Mouse (Mus musculus): Measurements from ENCODE around the gene Sfta2. TPM values are rescaled to one million over a fixed set of nuclear protein-coding genes. Genes with fewer than 3 reads are reported as not detected.
A peak's percentile ranks its signal among the peaks of the same experiment; 100 is the strongest.

Sfta2 gene
- polyA plus RNA-seq, 1 experiment from 2014 or later = not detected

- no peak for ATAC-seq
- no peak overlapping the region for H3K27ac ChIP-seq (ENCODE audit: low read length)
These were observed 33.6 kb upstream of the Sfta2 start for GRCm38 (mm10) chr17:35567767-35568166.

GRCm38 (mm10) chr17:35569091-35569944, 32.0 kb upstream of the Sfta2 start:
- ATAC-seq = peak; percentile 59
- 3% methylated on average over 28 of the region's 28 CpGs for WGBS

More at GRCm38 (mm10) chr17:35567767-35568166, 33.6 kb upstream of the Sfta2 start:
- H3K9ac ChIP-seq (replicated peaks; ENCODE audit: low read depth, low read length) = no peak overlapping the region
- H3K36me3 ChIP-seq (ENCODE audit: control insufficient read depth, insufficient read depth) = no peaks in the 10 kb centered on the region
- WGBS = 23% methylated on average over 9 of the region's 9 CpGs
- no peaks in the 10 kb centered on the region for H3K9me3 ChIP-seq (ENCODE audit: control insufficient read depth, low read length)
- H3K27me3 ChIP-seq (replicated peaks; ENCODE audit: control insufficient read depth, insufficient read depth, low read length) = 0 out of 2 replicates have a peak, but pooled peaks cover 5% of the 10 kb centered on the region
- H3K4me3 ChIP-seq (replicated peaks; ENCODE audit: low read length) = no peak overlapping the region
- no peak overlapping the region for H3K4me2 ChIP-seq (ENCODE audit: low read length)
- H3K4me1 ChIP-seq (replicated peaks; ENCODE audit: control insufficient read depth, insufficient read depth, low read length) = peaks cover 10% of the 10 kb centered on the region

GRCm38 (mm10) chr17:35570836-35571235, 30.5 kb upstream of the Sfta2 start:
- H3K9me3 ChIP-seq (ENCODE audit: control insufficient read depth, low read length) = no peaks in the 10 kb centered on the region
- peaks cover 10% of the 10 kb centered on the region for H3K4me1 ChIP-seq (replicated peaks; ENCODE audit: control insufficient read depth, insufficient read depth, low read length)
- H3K27me3 ChIP-seq (replicated peaks; ENCODE audit: control insufficient read depth, insufficient read depth, low read length) = 0 out of 2 replicates have a peak, but pooled peaks cover 5% of the 10 kb centered on the region
- no peak for ATAC-seq
- 67% methylated on average over 14 of the region's 14 CpGs for WGBS
- no peak overlapping the region for H3K27ac ChIP-seq (ENCODE audit: low read length)
- no peak overlapping the region for H3K4me3 ChIP-seq (replicated peaks; ENCODE audit: low read length)
- no peak overlapping the region for H3K9ac ChIP-seq (replicated peaks; ENCODE audit: low read depth, low read length)
- no peak overlapping the region for H3K4me2 ChIP-seq (ENCODE audit: low read length)
- H3K36me3 ChIP-seq (ENCODE audit: control insufficient read depth, insufficient read depth) = no peaks in the 10 kb centered on the region

More at GRCm38 (mm10) chr17:35569091-35569944, 32.0 kb upstream of the Sfta2 start:
- Histone ChIP-seq H3K9ac (replicated peaks; ENCODE audit: low read depth, low read length) (peak overlapping the region; percentile 49), H3K9me3 (ENCODE audit: control insufficient read depth, low read length) (no peaks in the 10 kb centered on the region), H3K36me3 (ENCODE audit: control insufficient read depth, insufficient read depth) (no peaks in the 10 kb centered on the region), H3K4me1 (replicated peaks; ENCODE audit: control insufficient read depth, insufficient read depth, low read length) (peaks cover 10% of the 10 kb centered on the region), H3K4me3 (replicated peaks; ENCODE audit: low read length) (peak overlapping the region; percentile 34), H3K27ac (ENCODE audit: low read length) (no peak overlapping the region), H3K27me3 (replicated peaks; ENCODE audit: control insufficient read depth, insufficient read depth, low read length) (0 out of 2 replicates have a peak, but pooled peaks cover 5% of the 10 kb centered on the region), H3K4me2 (ENCODE audit: low read length) (peak overlapping the region; percentile 62)

DNA sequence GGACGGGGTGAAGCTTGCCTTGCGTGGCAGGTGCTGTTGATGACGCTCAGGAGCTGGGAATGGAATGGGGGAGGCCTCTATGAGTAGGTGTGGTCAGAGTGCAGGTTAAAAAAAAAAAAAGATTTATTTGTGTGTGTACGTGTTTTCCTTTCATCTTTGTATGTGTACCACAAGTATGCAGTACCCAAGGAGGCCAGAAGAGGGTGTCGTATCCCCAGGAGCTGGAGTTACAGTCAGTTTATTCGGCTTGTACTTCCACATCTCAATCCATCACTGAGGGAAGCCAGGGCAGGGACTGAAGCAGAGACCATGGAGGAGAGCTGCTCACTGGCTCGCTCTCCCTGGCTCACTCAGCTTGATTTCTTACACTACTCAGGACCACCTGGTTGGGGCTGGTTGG, 29.9 kb upstream of the Sfta2 start:
- no peaks in the 10 kb centered on the region for H3K9me3 ChIP-seq (ENCODE audit: control insufficient read depth, low read length)
- no peak overlapping the region for H3K4me2 ChIP-seq (ENCODE audit: low read length)
- H3K4me3 ChIP-seq (replicated peaks; ENCODE audit: low read length) = no peak overlapping the region
- ATAC-seq = no peak
- 97% methylated on average over 7 of the region's 7 CpGs for WGBS
- H3K27me3 ChIP-seq (replicated peaks; ENCODE audit: control insufficient read depth, insufficient read depth, low read length) = 0 out of 2 replicates have a peak, but pooled peaks cover 5% of the 10 kb centered on the region
- no peak overlapping the region for H3K27ac ChIP-seq (ENCODE audit: low read length)
- no peaks in the 10 kb centered on the region for H3K36me3 ChIP-seq (ENCODE audit: control insufficient read depth, insufficient read depth)
- peaks cover 10% of the 10 kb centered on the region for H3K4me1 ChIP-seq (replicated peaks; ENCODE audit: control insufficient read depth, insufficient read depth, low read length)
- H3K9ac ChIP-seq (replicated peaks; ENCODE audit: low read depth, low read length) = no peak overlapping the region

DNA sequence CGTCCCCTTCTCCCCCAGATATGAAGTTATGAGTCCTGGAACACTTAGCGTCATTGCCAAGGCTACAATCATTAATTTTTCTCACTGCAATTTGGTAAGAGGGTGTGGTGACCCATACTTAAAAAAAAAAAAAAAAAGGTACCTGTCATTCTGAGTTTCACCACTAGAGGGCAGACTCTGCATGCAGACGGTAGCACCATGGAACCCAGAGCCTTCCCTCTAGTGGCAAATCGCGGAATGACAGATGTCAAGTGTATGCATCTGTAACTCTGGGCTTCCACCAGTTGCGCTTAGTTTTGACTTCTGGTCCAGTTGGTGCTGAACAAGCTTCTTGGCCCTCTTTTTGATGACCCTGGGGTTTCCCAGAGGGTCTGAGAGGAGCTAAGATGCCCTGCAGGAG, 23.1 kb upstream of the Sfta2 start:
- Histone ChIP-seq H3K4me1 (replicated peaks; ENCODE audit: control insufficient read depth, insufficient read depth, low read length) (no peaks in the 10 kb centered on the region), H3K27ac (ENCODE audit: low read length) (no peak overlapping the region), H3K36me3 (ENCODE audit: control insufficient read depth, insufficient read depth) (no peaks in the 10 kb centered on the region), H3K9ac (replicated peaks; ENCODE audit: low read depth, low read length) (no peak overlapping the region), H3K27me3 (replicated peaks; ENCODE audit: control insufficient read depth, insufficient read depth, low read length) (no peaks in the 10 kb centered on the region), H3K4me2 (ENCODE audit: low read length) (no peak overlapping the region), H3K4me3 (replicated peaks; ENCODE audit: low read length) (no peak overlapping the region), H3K9me3 (ENCODE audit: control insufficient read depth, low read length) (no peaks in the 10 kb centered on the region)
- 19% methylated on average over 6 of the region's 6 CpGs for WGBS
- no peak for ATAC-seq

GRCm38 (mm10) chr17:35582900-35583299, 18.4 kb upstream of the Sfta2 start:
- no peak overlapping the region for H3K4me2 ChIP-seq (ENCODE audit: low read length)
- H3K9me3 ChIP-seq (ENCODE audit: control insufficient read depth, low read length) = no peaks in the 10 kb centered on the region
- no peak for ATAC-seq
- no peak overlapping the region for H3K27ac ChIP-seq (ENCODE audit: low read length)
- WGBS = 93% methylated on average over 1 of the region's 1 CpGs
- H3K4me1 ChIP-seq (replicated peaks; ENCODE audit: control insufficient read depth, insufficient read depth, low read length) = peaks cover 4% of the 10 kb centered on the region
- no peak overlapping the region for H3K4me3 ChIP-seq (replicated peaks; ENCODE audit: low read length)
- no peaks in the 10 kb centered on the region for H3K27me3 ChIP-seq (replicated peaks; ENCODE audit: control insufficient read depth, insufficient read depth, low read length)
- no peaks in the 10 kb centered on the region for H3K36me3 ChIP-seq (ENCODE audit: control insufficient read depth, insufficient read depth)
- H3K9ac ChIP-seq (replicated peaks; ENCODE audit: low read depth, low read length) = no peak overlapping the region

DNA sequence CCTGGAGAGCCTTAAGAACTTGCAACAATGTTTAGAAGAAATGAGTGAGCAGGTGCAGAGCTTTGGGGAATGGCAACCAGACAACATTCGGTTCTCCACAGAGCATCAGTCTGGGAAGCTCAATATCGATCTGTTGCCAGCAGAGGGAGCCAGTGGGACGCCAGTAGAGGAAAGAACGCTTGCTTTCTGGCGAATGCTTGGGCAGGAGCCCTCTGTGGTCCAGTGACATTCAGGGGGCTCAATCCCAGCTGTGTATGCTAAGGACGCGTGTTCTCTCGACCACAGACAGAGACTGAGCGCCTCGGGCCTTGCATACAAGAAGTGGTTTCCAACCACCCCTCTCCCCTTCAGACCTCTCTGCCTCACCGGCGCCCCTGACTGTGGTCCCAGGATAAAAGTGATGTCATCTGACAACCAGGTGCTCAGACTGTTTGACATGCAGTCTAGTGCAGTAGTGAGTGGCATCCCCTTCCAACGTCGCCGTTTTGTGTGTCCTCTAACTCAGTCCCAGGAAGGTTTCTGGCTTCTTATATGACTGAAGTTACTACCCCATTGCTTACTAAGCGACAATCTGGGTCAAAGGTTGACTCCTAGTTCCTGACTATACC, 16.9 kb upstream of the Sfta2 start:
- no peak overlapping the region for H3K27ac ChIP-seq (ENCODE audit: low read length)
- H3K4me3 ChIP-seq (replicated peaks; ENCODE audit: low read length) = no peak overlapping the region
- peaks cover 4% of the 10 kb centered on the region for H3K4me1 ChIP-seq (replicated peaks; ENCODE audit: control insufficient read depth, insufficient read depth, low read length)
- H3K9ac ChIP-seq (replicated peaks; ENCODE audit: low read depth, low read length) = peak overlapping the region; percentile 50
- H3K36me3 ChIP-seq (ENCODE audit: control insufficient read depth, insufficient read depth) = no peaks in the 10 kb centered on the region
- no peaks in the 10 kb centered on the region for H3K9me3 ChIP-seq (ENCODE audit: control insufficient read depth, low read length)
- H3K4me2 ChIP-seq (ENCODE audit: low read length) = peak overlapping the region; percentile 37
- peak; percentile 33; the same call in 1 of the 2 replicates for ATAC-seq
- WGBS = 18% methylated on average over 16 of the region's 16 CpGs
- no peaks in the 10 kb centered on the region for H3K27me3 ChIP-seq (replicated peaks; ENCODE audit: control insufficient read depth, insufficient read depth, low read length)

GRCm38 (mm10) chr17:35587291-35587690, 14.1 kb upstream of the Sfta2 start:
- no peak overlapping the region for H3K4me2 ChIP-seq (ENCODE audit: low read length)
- H3K9me3 ChIP-seq (ENCODE audit: control insufficient read depth, low read length) = no peaks in the 10 kb centered on the region
- whole genome bisulfite sequencing = 86% methylated on average over 1 of the region's 1 CpGs
- ATAC-seq = no peak
- H3K36me3 ChIP-seq (ENCODE audit: control insufficient read depth, insufficient read depth) = no peaks in the 10 kb centered on the region
- H3K4me3 ChIP-seq (replicated peaks; ENCODE audit: low read length) = no peak overlapping the region
- no peak overlapping the region for H3K27ac ChIP-seq (ENCODE audit: low read length)
- H3K4me1 ChIP-seq (replicated peaks; ENCODE audit: control insufficient read depth, insufficient read depth, low read length) = peaks cover 7% of the 10 kb centered on the region
- no peaks in the 10 kb centered on the region for H3K27me3 ChIP-seq (replicated peaks; ENCODE audit: control insufficient read depth, insufficient read depth, low read length)
- no peak overlapping the region for H3K9ac ChIP-seq (replicated peaks; ENCODE audit: low read depth, low read length)

DNA sequence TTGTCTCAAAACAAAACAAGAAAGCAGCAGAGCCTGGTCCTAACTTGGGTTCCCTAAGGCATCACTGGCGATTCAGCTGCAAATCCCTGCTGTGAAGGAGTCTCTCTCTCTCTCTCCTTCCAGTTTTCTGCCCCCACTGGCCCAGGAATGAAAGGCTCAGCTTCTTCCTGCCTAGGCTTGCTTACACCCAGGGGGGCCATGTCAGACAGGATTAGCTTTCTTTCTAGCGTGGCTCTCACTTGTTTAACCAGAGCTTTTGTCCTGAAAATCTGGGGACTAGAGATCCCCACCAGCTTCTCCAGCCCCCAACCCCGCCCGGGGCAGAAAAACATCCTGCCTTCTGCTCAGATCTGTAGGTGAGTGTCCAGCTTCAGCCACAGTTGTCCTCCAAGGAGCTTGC, 13.0 kb upstream of the Sfta2 start:
- no peak overlapping the region for H3K4me3 ChIP-seq (replicated peaks; ENCODE audit: low read length)
- peaks cover 7% of the 10 kb centered on the region for H3K4me1 ChIP-seq (replicated peaks; ENCODE audit: control insufficient read depth, insufficient read depth, low read length)
- H3K9me3 ChIP-seq (ENCODE audit: control insufficient read depth, low read length) = no peaks in the 10 kb centered on the region
- H3K4me2 ChIP-seq (ENCODE audit: low read length) = no peak overlapping the region
- ATAC-seq = no peak
- H3K27me3 ChIP-seq (replicated peaks; ENCODE audit: control insufficient read depth, insufficient read depth, low read length) = no peaks in the 10 kb centered on the region
- WGBS = 13% methylated on average over 4 of the region's 4 CpGs
- no peak overlapping the region for H3K9ac ChIP-seq (replicated peaks; ENCODE audit: low read depth, low read length)
- no peaks in the 10 kb centered on the region for H3K36me3 ChIP-seq (ENCODE audit: control insufficient read depth, insufficient read depth)
- no peak overlapping the region for H3K27ac ChIP-seq (ENCODE audit: low read length)

Data from forebrain, embryonic 16.5 days (tissue).